Mouse (Mus musculus) heart, adult 8-10 months (tissue): ENCODE results near the gene Prdm16. TPM values are rescaled to one million over a fixed set of nuclear protein-coding genes. Genes with fewer than 3 reads are reported as not detected.

Source experiments
- DNase-seq: peaks from one replicate; pipeline ENCODE4 v3.0.0; 2022; ENCODE audit warnings: low spot score
- total RNA-seq, 4 experiments: library from RNA; stranded (reverse); gene quantifications; 2 replicates each; pipeline ENCODE4 v1.2.4; 2022

The Prdm16 gene
- total RNA-seq, 4 experiments from 2014 or later: 12.6 to 15.7 (median 14.3) TPM

GRCm38 (mm10) chr4:154424681-154425080 is 212.0 kb downstream of the Prdm16 start:
- peak; percentile 18 for DNase-seq

- DNase-seq: no peak
Measured at GRCm38 (mm10) chr4:154422431-154422913, 214.2 kb downstream of the Prdm16 start.

GRCm38 (mm10) chr4:154420749-154421148 is 215.9 kb downstream of the Prdm16 start:
- no peak for DNase-seq

GRCm38 (mm10) chr4:154419766-154420165 is 216.9 kb downstream of the Prdm16 start:
- no peak for DNase-seq

GRCm38 (mm10) chr4:154418993-154419392 is 217.7 kb downstream of the Prdm16 start:
- no peak for DNase-seq

- no peak for DNase-seq
Measured at GRCm38 (mm10) chr4:154418327-154418744, 218.3 kb downstream of the Prdm16 start.

GRCm38 (mm10) chr4:154416728-154417127 is 219.9 kb downstream of the Prdm16 start:
- no peak for DNase-seq

- DNase-seq: no peak
Measured at GRCm38 (mm10) chr4:154414885-154415284, 221.8 kb downstream of the Prdm16 start.

GRCm38 (mm10) chr4:154410559-154410958 is 226.1 kb downstream of the Prdm16 start:
- no peak for DNase-seq

GRCm38 (mm10) chr4:154409841-154410240 is 226.8 kb downstream of the Prdm16 start:
- no peak for DNase-seq

- DNase-seq: no peak
Measured at GRCm38 (mm10) chr4:154409237-154409721, 227.4 kb downstream of the Prdm16 start.

- no peak for DNase-seq
Measured at GRCm38 (mm10) chr4:154402948-154403347, 233.7 kb downstream of the Prdm16 start.

- peak; percentile 49 for DNase-seq
Measured at GRCm38 (mm10) chr4:154401982-154402932, 234.4 kb downstream of the Prdm16 start.

- DNase-seq: no peak
Measured at GRCm38 (mm10) chr4:154401379-154401778, 235.3 kb downstream of the Prdm16 start.

GRCm38 (mm10) chr4:154400256-154401171 is 236.2 kb downstream of the Prdm16 start:
- DNase-seq: no peak

- DNase-seq: no peak
Measured at GRCm38 (mm10) chr4:154399634-154400033, 237.0 kb downstream of the Prdm16 start.

GRCm38 (mm10) chr4:154396652-154397301 is 239.9 kb downstream of the Prdm16 start:
- DNase-seq: no peak

- no peak for DNase-seq
Measured at GRCm38 (mm10) chr4:154394123-154394722, 242.4 kb downstream of the Prdm16 start.

- peak; percentile 35 for DNase-seq
Measured at GRCm38 (mm10) chr4:154393196-154394122, 243.2 kb downstream of the Prdm16 start.

GRCm38 (mm10) chr4:154392641-154393040 is 244.0 kb downstream of the Prdm16 start:
- DNase-seq: no peak
